Mouse (Mus musculus) urinary bladder, postnatal 14 days (tissue): ENCODE results near the gene Eif2ak4.

Experiments used
- DNase-seq: peaks from one replicate; pipeline ENCODE4 v3.0.0; 2021; ENCODE audit warnings: low spot score

Eif2ak4 gene

GRCm38 (mm10) chr2:118388341-118389335 lies at the start of gene Eif2ak4:
Gene Eif2ak4, plus strand, starts transcription at chr2:118388618.
- peak; percentile 100 for DNase-seq

GRCm38 (mm10) chr2:118341295-118341694 lies 47.1 kb upstream of the Eif2ak4 start:
- DNase-seq, result no peak

GRCm38 (mm10) chr2:118343897-118344296 lies 44.5 kb upstream of the Eif2ak4 start:
- DNase-seq, result no peak

GRCm38 (mm10) chr2:118345535-118345934 lies 42.9 kb upstream of the Eif2ak4 start:
- no peak for DNase-seq

GRCm38 (mm10) chr2:118353498-118353897 lies 34.9 kb upstream of the Eif2ak4 start:
- DNase-seq, result no peak

GRCm38 (mm10) chr2:118353916-118354403 lies 34.5 kb upstream of the Eif2ak4 start:
- no peak for DNase-seq

- no peak for DNase-seq
Measured at GRCm38 (mm10) chr2:118355138-118355719, 33.2 kb upstream of the Eif2ak4 start.

- no peak for DNase-seq
Measured at GRCm38 (mm10) chr2:118371841-118372240, 16.6 kb upstream of the Eif2ak4 start.

DNA sequence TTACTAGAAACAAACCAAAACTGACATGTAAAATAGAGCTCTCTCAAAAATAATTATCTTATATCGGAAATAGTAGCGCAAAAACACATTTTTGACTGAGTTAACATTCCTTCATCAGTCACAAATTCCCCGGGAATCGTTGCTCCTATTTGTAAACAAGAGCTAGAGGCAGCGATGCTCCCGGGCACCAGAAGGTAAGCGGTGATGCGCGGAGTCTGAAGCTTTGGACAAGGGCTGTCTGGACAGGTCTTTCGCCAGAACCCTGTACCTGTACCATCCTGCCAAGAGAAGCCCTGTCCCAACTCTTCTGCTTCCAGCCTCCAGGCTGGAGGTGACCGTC lies 15.9 kb upstream of the Eif2ak4 start:
- no peak for DNase-seq

DNA sequence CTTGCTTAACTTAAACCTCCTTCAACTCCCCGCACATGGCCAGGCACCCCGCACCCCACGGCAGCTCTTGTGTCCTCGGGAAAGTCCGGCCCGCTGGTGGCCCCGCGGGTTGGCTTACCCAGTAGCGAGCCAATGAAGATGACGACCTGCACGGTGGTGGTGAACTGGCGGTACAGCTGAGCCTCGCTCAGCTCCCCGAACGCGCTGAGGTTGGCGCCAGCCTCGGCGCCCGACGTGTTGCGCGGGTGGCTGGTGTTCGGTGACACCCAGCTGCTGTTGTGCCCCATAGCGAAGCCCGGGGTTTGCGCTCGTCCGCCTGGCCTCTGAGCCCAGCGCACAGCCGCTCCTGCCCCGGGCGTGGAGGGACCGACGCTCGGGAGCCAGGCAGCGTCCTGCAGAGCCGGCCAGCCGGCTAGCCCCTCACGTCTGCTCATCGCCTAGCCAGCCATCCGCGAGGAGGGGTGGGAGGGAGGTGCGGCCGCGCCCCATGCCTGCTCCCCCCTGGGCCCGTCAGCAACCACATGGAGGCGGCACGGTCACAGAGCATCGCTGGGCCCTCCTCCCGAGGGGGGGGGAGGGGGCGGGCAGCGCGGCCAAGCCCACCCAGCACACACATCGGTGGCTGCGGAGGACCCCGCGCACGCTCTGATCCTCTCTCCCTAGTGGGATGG lies 15.4 kb upstream of the Eif2ak4 start, which contains the start of gene Gpr176:
TSS of gene Gpr176 (minus strand) at position 519 of the 671 bp plus-strand sequence.
- DNase-seq, result peak; percentile 4

DNA sequence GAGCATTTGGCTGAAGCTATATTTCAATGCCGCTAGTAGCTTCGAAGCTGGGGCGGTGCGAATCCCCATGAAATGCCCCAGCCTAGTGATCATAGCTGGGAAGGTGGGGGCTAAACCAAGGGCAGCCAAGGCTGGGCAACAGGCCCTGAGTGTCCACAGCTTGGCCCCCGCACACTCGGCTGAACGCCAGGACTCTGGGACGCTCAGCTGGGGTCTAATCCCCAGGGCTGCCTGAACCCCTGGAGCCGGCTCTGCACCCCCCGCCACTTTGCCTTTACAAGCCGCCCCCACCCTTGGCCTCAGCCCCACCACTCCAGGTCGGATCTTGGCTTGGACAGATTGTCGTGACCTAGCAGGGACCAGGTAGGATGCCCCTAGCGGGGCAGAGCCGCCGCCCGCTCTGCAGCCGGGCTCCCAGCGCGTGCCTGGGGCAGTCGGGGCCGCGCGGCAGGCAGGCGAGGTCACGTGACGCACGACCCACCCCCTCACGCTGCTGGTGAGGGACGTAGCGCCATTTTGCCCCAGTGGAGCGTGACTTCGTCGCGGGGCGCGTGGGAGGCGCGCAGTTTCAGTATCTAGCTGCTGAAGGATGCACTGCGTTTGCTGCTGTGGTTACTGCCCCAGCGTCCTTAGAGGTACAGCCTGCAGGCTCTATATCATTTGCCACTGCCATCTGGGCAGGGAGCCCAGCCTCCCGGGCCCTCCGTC lies 14.7 kb upstream of the Eif2ak4 start:
- peak; percentile 60 for DNase-seq

DNA sequence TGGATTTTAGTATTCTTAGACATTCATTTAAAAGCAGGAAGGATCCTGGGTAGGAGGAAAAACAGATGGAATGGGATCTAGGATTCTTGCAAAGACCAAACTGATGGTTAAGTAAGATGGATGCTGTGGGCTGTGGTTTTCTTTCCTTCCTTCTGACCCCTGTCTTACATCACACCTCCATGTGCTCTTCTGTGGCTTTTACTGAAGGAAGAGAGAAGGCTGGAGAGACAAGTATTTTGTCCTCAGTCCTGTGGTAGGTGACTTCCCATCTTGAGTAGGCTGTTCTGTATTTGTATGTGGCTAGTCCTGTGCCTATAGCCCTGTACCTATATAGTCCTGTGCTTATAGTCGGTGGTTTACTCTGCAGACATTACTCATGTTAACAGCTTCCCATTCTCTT lies 12.9 kb upstream of the Eif2ak4 start:
- DNase-seq, result no peak

GRCm38 (mm10) chr2:118375931-118376330 lies 12.5 kb upstream of the Eif2ak4 start:
- no peak for DNase-seq

DNA sequence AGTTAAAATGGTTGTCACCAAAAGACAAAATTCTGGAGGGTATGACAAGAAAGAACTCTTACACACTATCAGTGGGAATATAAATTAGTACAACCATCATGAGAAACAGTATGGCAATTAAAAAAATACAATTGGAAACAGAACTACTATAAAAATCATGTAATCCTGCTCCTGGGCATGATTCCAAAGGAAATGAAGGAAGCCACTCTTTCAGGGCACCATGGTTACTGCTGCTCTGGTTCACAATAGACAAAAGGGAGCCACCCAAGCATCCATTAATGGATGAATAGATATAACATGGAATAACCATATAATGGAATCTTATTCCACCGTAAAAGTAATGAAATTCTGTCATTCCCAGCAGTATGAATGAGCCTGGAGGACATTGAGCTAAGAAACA lies 8.7 kb upstream of the Eif2ak4 start:
- DNase-seq, result no peak

DNA sequence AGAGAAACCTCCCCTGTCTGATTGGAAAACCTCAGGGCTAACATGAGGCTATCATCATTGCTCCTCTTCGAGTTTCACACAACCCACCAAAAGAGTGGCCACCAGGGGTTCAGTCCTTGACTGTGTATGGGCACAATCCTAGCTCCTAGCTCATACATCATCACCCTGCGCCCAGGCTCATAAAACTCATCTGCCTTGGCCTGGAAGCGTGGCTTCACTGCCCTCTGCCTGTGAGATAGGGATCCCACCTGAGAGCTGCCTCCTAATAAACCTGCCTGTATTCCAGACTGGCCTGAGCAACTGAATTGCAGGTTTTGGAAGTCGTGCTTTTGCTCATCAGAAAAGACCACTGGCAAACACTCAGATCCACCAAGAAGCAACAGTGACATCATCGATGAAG lies 5.0 kb upstream of the Eif2ak4 start:
- no peak for DNase-seq

GRCm38 (mm10) chr2:118389569-118389968 lies 1.2 kb downstream of the Eif2ak4 start:
- DNase-seq, result no peak

GRCm38 (mm10) chr2:118390072-118390471 lies 1.7 kb downstream of the Eif2ak4 start:
- no peak for DNase-seq

DNA sequence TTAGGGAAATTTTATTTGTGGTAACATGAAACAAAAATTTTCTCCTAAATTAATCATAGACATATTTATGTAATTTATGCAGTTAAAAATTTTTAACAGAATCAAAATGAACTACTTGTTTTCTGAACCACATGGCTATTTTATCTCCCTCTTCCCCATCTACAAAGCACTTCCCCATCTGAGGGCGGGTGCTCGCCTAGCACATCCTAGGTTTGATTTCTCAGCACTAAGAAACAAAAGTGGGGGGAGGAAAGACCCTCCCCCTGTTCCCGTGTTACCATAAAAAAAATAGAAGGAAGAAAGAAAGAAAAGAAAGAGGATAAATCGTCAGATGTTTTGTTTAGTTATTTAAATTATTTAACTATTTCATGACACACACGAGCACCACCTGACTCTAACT lies 2.8 kb downstream of the Eif2ak4 start:
- no peak for DNase-seq

DNA sequence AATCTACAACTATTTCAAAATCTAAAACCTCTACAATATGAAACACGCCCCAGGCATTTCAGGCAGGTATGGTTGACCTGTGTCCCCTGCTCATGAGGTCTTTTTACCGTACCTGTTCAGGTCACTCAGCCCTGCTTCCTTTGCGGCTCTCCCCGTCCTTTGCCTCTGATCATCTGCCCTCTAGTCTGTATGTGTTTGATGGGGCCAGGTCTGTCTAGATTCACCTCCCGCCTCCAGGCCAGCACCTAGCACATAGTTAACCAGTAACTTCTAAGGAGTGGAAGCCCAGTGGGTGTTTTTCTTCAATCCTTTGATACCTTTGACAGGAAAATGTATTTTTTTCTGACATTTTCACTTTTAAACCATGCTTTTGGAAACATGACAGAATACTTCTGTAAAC lies 11.3 kb downstream of the Eif2ak4 start:
- DNase-seq, result no peak

DNA sequence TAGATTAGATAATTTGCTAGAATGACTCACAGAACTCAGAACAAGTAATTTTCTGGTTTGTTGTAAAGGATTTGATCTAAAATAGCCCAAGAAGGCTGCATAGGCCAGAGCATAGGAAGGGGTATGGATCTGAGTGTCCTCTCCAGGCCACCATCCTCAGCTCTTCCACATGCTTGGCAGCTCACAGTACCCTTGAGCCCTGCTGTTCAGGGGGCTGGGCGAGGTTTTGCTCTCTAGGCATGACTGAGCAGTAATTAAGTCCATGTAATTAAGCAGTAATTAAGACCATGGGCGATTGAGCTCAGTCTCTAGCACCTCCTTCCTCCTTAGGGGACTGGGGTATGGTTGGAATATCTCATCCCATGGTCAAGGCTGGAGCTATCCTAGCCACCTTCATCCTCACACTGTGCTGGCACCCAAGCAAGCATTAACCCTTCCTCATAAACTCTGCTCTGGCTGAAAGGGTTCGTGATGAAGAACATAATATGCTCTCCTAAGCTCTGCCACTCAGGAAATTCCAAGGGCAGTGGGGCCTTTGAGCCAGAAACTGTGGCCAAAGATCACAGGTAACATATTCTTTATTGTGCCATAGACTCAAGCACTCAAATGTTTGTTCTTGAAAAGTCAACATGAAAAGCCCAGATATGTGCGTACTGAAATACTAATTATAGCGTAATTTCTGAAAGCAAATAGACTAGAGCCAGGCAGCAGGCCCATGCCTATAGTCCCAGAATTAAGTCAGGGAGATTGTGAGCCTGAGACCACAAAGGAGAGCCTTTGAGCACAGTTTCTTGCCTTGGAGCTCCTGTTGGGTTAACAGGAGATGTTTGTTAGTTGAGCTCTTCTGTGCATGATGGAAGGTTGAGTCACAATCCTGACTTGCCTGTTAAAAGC lies 13.7 kb downstream of the Eif2ak4 start:
- DNase-seq, result no peak

DNA sequence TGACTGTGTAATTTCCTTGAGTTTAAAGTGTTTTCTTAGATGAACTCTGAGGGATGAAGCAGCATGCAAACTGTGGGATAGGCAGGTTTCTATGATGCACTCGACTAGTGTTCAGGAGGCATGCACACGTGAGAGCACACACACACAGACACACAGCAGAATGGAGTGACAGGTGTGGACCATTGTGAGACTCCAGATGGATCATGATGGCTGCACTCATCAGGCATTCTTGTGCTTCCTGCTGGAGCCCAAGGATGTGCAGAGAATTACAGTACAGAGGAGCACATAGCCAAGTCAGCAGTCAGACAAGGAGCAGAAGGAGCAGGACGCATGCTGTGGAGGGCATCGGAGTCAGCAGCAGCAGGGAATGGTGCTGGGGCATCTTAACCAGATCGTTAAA lies 15.9 kb downstream of the Eif2ak4 start:
- DNase-seq, result no peak
